Mouse (Mus musculus): ENCODE data around the gene Lamc3. TPM values are rescaled to one million over a fixed set of nuclear protein-coding genes. Genes with fewer than 3 reads are reported as not detected.

Lamc3 gene
- 0.41 and 0.55 TPM in 2 replicates for polyA plus RNA-seq (2015; fragmentation: Nextera tagmentation; extraction: Ambion mirVana)

GRCm38 (mm10) chr2:31887030-31887429, at the start of gene Lamc3:
Gene Lamc3, plus strand, starts transcription at chr2:31887291.
- H3K9ac ChIP-seq (ENCODE audit: low read length), result no peak within 1 kb of the TSS
- WGBS, result 4% methylated on average over 26 of the region's 26 CpGs
- H3K4me3 ChIP-seq (ENCODE audit: low read length), result peak within 1 kb of the TSS; percentile 9
- peak; percentile 41; the same call in 1 of the 2 replicates for ATAC-seq (replicated peaks; ENCODE audit: extremely low read depth, insufficient read depth, low FRiP score)
- peaks cover 69% of the 10 kb centered on the region for H3K27me3 ChIP-seq (ENCODE audit: control insufficient read depth, insufficient read depth, low read length)
- H3K9me3 ChIP-seq (replicated peaks; ENCODE audit: control insufficient read depth, low read length), result no peaks in the 10 kb centered on the region
- no peaks in the 10 kb centered on the region for H3K4me1 ChIP-seq (ENCODE audit: control insufficient read depth, insufficient read depth, low read length)
- H3K36me3 ChIP-seq (ENCODE audit: control insufficient read depth, insufficient read depth), result no peaks in the 10 kb centered on the region
- H3K4me2 ChIP-seq (ENCODE audit: low read depth, low read length), result peak within 1 kb of the TSS; percentile 52
- no peak within 1 kb of the TSS for H3K27ac ChIP-seq (ENCODE audit: low read length)

DNA sequence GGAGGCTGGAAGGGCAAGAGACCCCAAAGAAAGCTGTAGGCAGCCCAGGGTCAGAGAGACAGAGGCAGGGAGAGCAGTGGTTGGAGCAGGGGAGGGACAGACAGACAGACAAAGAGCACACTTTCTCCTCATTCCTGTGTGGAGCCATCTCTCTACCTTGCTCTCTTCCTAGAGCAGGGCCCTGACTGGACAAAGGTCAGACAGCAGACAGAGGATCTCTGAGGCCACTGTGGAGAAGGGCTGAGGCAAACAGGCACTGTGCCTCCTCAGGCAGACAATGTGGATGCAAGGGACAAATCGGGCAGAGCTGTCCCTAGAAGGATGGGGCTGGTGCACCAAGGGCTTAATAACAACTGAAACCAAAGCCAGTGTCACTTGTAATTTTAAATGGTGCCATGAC, 48.2 kb upstream of the Lamc3 start:
- H3K4me3 ChIP-seq (ENCODE audit: low read length), result no peak overlapping the region
- H3K9ac ChIP-seq (ENCODE audit: low read length), result no peak overlapping the region
- no peak overlapping the region for H3K27ac ChIP-seq (ENCODE audit: low read length)
- no peaks in the 10 kb centered on the region for H3K36me3 ChIP-seq (ENCODE audit: control insufficient read depth, insufficient read depth)
- ATAC-seq (replicated peaks; ENCODE audit: extremely low read depth, insufficient read depth, low FRiP score), result no peak
- peaks cover 24% of the 10 kb centered on the region for H3K27me3 ChIP-seq (ENCODE audit: control insufficient read depth, insufficient read depth, low read length)
- WGBS, result 75% methylated on average over 1 of the region's 1 CpGs
- H3K4me1 ChIP-seq (ENCODE audit: control insufficient read depth, insufficient read depth, low read length), result no peaks in the 10 kb centered on the region
- H3K9me3 ChIP-seq (replicated peaks; ENCODE audit: control insufficient read depth, low read length), result no peaks in the 10 kb centered on the region
- H3K4me2 ChIP-seq (ENCODE audit: low read depth, low read length), result no peak overlapping the region

GRCm38 (mm10) chr2:31844729-31845136, 42.4 kb upstream of the Lamc3 start:
- Histone ChIP-seq H3K9me3 (replicated peaks; ENCODE audit: control insufficient read depth, low read length) (no peaks in the 10 kb centered on the region), H3K9ac (ENCODE audit: low read length) (no peak overlapping the region), H3K27me3 (ENCODE audit: control insufficient read depth, insufficient read depth, low read length) (peaks cover 54% of the 10 kb centered on the region), H3K4me1 (ENCODE audit: control insufficient read depth, insufficient read depth, low read length) (peaks cover 12% of the 10 kb centered on the region), H3K27ac (ENCODE audit: low read length) (no peak overlapping the region), H3K4me2 (ENCODE audit: low read depth, low read length) (no peak overlapping the region), H3K4me3 (ENCODE audit: low read length) (no peak overlapping the region), H3K36me3 (ENCODE audit: control insufficient read depth, insufficient read depth) (no peaks in the 10 kb centered on the region)
- no peak for ATAC-seq (replicated peaks; ENCODE audit: extremely low read depth, insufficient read depth, low FRiP score)
- WGBS, result 5% methylated on average over 10 of the region's 10 CpGs

GRCm38 (mm10) chr2:31845512-31845895, 41.6 kb upstream of the Lamc3 start:
- no peak overlapping the region for H3K27ac ChIP-seq (ENCODE audit: low read length)
- H3K4me3 ChIP-seq (ENCODE audit: low read length), result peak overlapping the region; percentile 66
- peak overlapping the region; percentile 64 for H3K9ac ChIP-seq (ENCODE audit: low read length)
- no peaks in the 10 kb centered on the region for H3K9me3 ChIP-seq (replicated peaks; ENCODE audit: control insufficient read depth, low read length)
- WGBS, result 3% methylated on average over 25 of the region's 26 CpGs
- no peaks in the 10 kb centered on the region for H3K36me3 ChIP-seq (ENCODE audit: control insufficient read depth, insufficient read depth)
- peak overlapping the region; percentile 99 for H3K4me2 ChIP-seq (ENCODE audit: low read depth, low read length)
- peaks cover 12% of the 10 kb centered on the region for H3K4me1 ChIP-seq (ENCODE audit: control insufficient read depth, insufficient read depth, low read length)
- peaks cover 46% of the 10 kb centered on the region for H3K27me3 ChIP-seq (ENCODE audit: control insufficient read depth, insufficient read depth, low read length)
- no peak for ATAC-seq (replicated peaks; ENCODE audit: extremely low read depth, insufficient read depth, low FRiP score)

- no peaks in the 10 kb centered on the region for H3K9me3 ChIP-seq (replicated peaks; ENCODE audit: control insufficient read depth, low read length)
- under 1% methylated on average over 88 of the region's 88 CpGs for WGBS
- H3K4me1 ChIP-seq (ENCODE audit: control insufficient read depth, insufficient read depth, low read length), result peaks cover 12% of the 10 kb centered on the region
- H3K27ac ChIP-seq (ENCODE audit: low read length), result no peak within 1 kb of the TSS
- peaks cover 44% of the 10 kb centered on the region for H3K27me3 ChIP-seq (ENCODE audit: control insufficient read depth, insufficient read depth, low read length)
- H3K4me2 ChIP-seq (ENCODE audit: low read depth, low read length), result peak within 1 kb of the TSS; percentile 99
- no peak for ATAC-seq (replicated peaks; ENCODE audit: extremely low read depth, insufficient read depth, low FRiP score)
- H3K4me3 ChIP-seq (ENCODE audit: low read length), result peak within 1 kb of the TSS; percentile 66
- H3K9ac ChIP-seq (ENCODE audit: low read length), result peak within 1 kb of the TSS; percentile 64
- no peaks in the 10 kb centered on the region for H3K36me3 ChIP-seq (ENCODE audit: control insufficient read depth, insufficient read depth)
Measured at GRCm38 (mm10) chr2:31845896-31846691, 41.0 kb upstream of the Lamc3 start, which contains the start of gene Fibcd1. Gene Fibcd1, minus strand, starts transcription at chr2:31846005.

- Histone ChIP-seq H3K4me2 (ENCODE audit: low read depth, low read length) (peak overlapping the region; percentile 99), H3K4me1 (ENCODE audit: control insufficient read depth, insufficient read depth, low read length) (peaks cover 12% of the 10 kb centered on the region), H3K9me3 (replicated peaks; ENCODE audit: control insufficient read depth, low read length) (no peaks in the 10 kb centered on the region), H3K36me3 (ENCODE audit: control insufficient read depth, insufficient read depth) (no peaks in the 10 kb centered on the region), H3K27ac (ENCODE audit: low read length) (no peak overlapping the region), H3K4me3 (ENCODE audit: low read length) (peak overlapping the region; percentile 66), H3K27me3 (ENCODE audit: control insufficient read depth, insufficient read depth, low read length) (peaks cover 44% of the 10 kb centered on the region), H3K9ac (ENCODE audit: low read length) (no peak overlapping the region)
- WGBS, result 4% methylated on average over 35 of the region's 35 CpGs
- ATAC-seq (replicated peaks; ENCODE audit: extremely low read depth, insufficient read depth, low FRiP score), result no peak
Measured at GRCm38 (mm10) chr2:31846692-31847660, 40.1 kb upstream of the Lamc3 start.

DNA sequence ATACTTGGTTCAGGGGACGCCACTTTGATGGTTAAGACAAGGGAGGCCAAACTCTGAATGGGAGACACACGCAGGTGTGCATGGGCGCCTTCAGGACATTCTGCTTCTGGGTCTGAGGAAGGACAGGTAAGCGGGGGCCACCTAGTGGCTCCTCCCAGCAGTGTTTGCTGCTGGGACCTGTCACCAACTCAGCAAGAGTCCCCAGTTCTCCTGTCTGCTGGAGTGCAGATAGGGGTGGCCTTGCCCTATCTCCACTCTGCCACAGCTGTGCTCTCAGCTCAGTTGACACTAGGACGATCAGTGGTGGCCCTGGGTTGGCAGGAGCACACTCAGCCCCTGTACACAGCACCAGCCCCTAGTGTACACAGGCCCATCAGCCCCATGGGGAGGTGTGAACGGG, 39.2 kb upstream of the Lamc3 start:
- no peak overlapping the region for H3K9ac ChIP-seq (ENCODE audit: low read length)
- no peak overlapping the region for H3K27ac ChIP-seq (ENCODE audit: low read length)
- WGBS, result 14% methylated on average over 6 of the region's 6 CpGs
- H3K4me2 ChIP-seq (ENCODE audit: low read depth, low read length), result no peak overlapping the region
- no peaks in the 10 kb centered on the region for H3K9me3 ChIP-seq (replicated peaks; ENCODE audit: control insufficient read depth, low read length)
- no peak overlapping the region for H3K4me3 ChIP-seq (ENCODE audit: low read length)
- peaks cover 12% of the 10 kb centered on the region for H3K4me1 ChIP-seq (ENCODE audit: control insufficient read depth, insufficient read depth, low read length)
- H3K27me3 ChIP-seq (ENCODE audit: control insufficient read depth, insufficient read depth, low read length), result peaks cover 43% of the 10 kb centered on the region
- ATAC-seq (replicated peaks; ENCODE audit: extremely low read depth, insufficient read depth, low FRiP score), result no peak
- H3K36me3 ChIP-seq (ENCODE audit: control insufficient read depth, insufficient read depth), result no peaks in the 10 kb centered on the region

GRCm38 (mm10) chr2:31850141-31850540, 37.0 kb upstream of the Lamc3 start:
- H3K36me3 ChIP-seq (ENCODE audit: control insufficient read depth, insufficient read depth), result no peaks in the 10 kb centered on the region
- H3K4me2 ChIP-seq (ENCODE audit: low read depth, low read length), result no peak overlapping the region
- ATAC-seq (replicated peaks; ENCODE audit: extremely low read depth, insufficient read depth, low FRiP score), result no peak
- 57% methylated on average over 12 of the region's 12 CpGs for WGBS
- peaks cover 26% of the 10 kb centered on the region for H3K27me3 ChIP-seq (ENCODE audit: control insufficient read depth, insufficient read depth, low read length)
- no peak overlapping the region for H3K4me3 ChIP-seq (ENCODE audit: low read length)
- no peaks in the 10 kb centered on the region for H3K9me3 ChIP-seq (replicated peaks; ENCODE audit: control insufficient read depth, low read length)
- H3K9ac ChIP-seq (ENCODE audit: low read length), result no peak overlapping the region
- no peak overlapping the region for H3K27ac ChIP-seq (ENCODE audit: low read length)
- H3K4me1 ChIP-seq (ENCODE audit: control insufficient read depth, insufficient read depth, low read length), result peaks cover 12% of the 10 kb centered on the region
